Mouse (Mus musculus) heart, postnatal 36 days (tissue): ENCODE results near the gene Eif4e3. TPM values are rescaled to one million over a fixed set of nuclear protein-coding genes. Genes with fewer than 3 reads are reported as not detected.

Experiments
- DNase-seq, 2 experiments: peaks; one replicate each; pipeline ENCODE4 v3.0.0; 2021 to 2022
- intact Hi-C: fragments of 180-260 bp; cut with DNase I; formaldehyde crosslinking; loops from one replicate; pipeline ENCODE4 v1.15.1; 2025
- total RNA-seq, 2 experiments: library from RNA; stranded (reverse); gene quantifications; 2 replicates each; pipeline ENCODE4 v1.2.3; 2021

The Eif4e3 gene
- total RNA-seq, 2 experiments from 2014 or later: 41.2 to 43.2 TPM

- DNase-seq: no peak
- intact Hi-C loops: loop anchor here (10.0 kb wide), 1 partner anchor 1209 kb away; no protein-coding TSS in a partner anchor
These were observed 884 bp downstream of the Eif4e3 start for GRCm38 (mm10) chr6:99665457-99666317.

DNA sequence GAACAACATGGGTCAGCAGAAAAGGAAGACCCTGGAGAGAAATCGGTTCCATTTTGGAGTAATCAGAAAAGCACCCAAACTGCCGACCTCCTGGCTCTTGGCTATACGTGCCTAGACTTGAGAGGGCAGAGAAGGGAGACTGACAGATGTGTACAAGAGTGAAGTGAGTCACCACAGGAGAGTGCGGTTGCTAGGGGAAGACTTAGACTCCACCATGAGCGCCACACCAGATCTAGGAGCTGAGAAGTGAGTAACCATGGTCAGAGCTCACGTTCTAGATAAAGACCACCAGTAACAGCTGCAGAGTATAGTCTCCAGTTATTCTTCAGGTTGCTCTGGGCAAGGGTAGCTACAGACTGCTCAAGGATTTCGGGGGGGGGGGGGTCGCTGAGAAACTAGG lies 3.3 kb downstream of the Eif4e3 start:
- intact Hi-C loops: loop anchor here (10.0 kb wide), 1 partner anchor 1212 kb away; no protein-coding TSS in a partner anchor
- no peak for DNase-seq

DNA sequence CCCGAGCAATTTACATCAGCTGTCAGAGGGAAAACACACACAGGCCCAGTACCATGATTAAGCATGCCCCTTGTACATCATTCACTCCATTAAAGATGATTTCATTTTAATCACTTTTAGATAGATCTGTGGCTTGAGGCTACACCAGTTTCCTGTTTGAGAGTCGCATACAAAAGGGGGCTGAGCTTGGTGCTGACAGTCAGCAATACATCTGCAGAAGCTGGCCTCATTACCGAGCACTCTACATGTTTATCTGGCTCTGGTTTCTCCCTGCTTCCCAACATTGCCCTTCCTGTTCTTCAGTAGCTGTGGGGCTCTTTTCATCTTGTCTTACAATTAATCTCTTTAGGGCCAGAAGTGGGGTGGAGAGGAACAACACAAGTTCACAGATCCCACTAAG lies 6.1 kb downstream of the Eif4e3 start:
- DNase-seq: no peak
- intact Hi-C loops: loop anchor here (10.0 kb wide), 1 partner anchor 1214 kb away; no protein-coding TSS in a partner anchor

DNA sequence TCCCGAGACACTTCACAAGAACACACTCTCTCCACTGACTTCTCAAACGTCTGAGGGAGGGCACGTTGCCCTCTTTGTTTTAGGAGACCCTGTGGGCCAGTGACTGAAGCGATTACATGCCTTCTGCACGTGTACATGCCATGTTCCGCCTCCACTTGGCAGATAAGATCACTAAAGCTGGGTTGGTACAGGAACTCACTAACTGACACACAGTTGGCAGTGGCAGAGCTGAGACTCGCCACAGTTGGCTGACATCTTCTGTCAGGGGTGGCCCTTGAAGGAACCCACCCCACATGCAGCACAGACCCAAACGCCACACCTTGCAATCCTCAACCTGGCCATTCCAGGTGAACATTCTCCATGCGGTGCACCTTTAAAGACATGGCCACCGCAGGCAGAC lies 8.0 kb downstream of the Eif4e3 start:
- no peak for DNase-seq
- intact Hi-C loops: no loop called here

- intact Hi-C loops: no loop called here
- no peak for DNase-seq
These were observed 10.5 kb downstream of the Eif4e3 start for GRCm38 (mm10) chr6:99656088-99656487.

GRCm38 (mm10) chr6:99655488-99655887 lies 11.1 kb downstream of the Eif4e3 start:
- DNase-seq: no peak
- intact Hi-C loops: no loop called here

DNA sequence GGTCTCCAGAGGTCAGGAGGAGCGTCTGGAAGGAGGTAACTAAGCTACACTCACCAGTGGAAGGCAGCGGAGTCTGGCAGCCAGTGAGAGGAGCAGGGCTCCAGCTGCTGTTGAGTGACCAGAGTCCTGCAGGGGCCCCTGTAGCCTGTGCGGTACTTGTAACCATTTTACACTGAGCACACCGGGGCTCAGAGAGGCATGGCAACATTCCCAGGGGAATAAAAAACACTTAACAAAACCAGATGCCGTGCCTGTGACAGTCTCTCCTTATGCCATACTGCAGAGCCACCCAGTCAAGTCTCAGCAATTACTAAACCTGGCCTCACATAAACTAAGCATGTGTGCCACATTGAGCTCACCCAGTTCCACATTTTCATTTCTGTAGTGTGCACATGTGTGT lies 12.2 kb downstream of the Eif4e3 start:
- intact Hi-C loops: no loop called here
- DNase-seq: no peak

- intact Hi-C loops: no loop called here
- no peak for DNase-seq
These were observed 14.2 kb downstream of the Eif4e3 start for GRCm38 (mm10) chr6:99652341-99652740.

DNA sequence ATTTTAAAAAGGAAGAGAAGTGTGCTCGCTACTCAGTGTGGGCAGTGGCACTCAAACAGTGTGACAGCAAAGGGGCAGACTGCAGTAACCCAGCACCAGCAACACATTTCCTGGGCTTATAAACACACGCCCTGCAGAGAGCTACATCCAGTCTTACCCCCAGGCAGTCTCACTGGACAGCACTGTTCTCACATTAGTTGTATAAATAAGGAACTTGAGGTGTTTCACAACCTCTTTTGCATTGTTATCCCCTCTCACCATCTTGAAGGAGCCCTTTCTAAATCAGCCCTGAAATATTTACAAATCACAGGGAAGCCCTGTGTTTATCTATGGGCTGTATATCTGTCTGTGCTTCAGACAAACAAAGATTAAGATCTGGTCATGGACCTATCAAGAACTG lies 17.3 kb downstream of the Eif4e3 start:
- DNase-seq: no peak
- intact Hi-C loops: no loop called here

DNA sequence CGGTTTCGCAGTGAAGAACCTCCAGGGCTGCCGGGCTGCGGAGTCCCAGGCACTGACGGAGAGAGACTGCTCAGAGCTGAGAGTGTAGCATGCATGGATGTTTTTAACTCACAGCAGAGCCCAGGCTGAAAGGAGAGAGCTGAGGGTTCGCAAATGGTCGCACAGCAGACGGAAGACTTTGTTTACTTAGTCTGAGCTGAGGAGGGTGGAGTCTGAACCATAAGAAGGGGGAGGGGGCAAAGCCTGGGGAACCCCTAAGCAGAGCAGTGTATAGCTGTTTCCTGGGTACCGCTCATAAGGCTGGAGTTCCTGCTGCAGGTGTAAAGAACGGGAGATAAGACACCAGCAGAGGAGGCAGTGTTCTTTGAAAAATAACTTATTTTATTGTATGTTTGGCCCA lies 20.2 kb downstream of the Eif4e3 start:
- intact Hi-C loops: no loop called here
- no peak for DNase-seq

GRCm38 (mm10) chr6:99644876-99645275 lies 21.7 kb downstream of the Eif4e3 start:
- intact Hi-C loops: no loop called here
- DNase-seq: no peak

DNA sequence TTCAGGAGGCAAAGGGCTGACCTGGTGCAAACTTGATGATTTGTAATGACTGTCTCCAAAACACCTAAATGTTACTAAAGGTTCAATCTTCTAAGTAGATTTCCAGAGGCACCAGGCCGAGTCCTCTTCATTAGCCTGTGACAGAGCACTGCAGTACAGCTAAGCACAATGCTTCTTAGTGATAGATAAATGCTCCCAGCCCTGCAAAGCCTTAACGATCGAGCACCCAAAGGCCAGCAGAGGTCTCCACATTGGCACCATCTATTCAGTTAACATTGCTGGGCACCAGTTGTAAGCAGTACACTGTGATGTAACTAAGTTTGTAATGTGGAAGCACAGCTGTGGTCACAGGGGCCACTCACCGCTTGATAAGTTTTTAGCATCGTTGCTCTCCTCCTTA lies 22.2 kb downstream of the Eif4e3 start:
- no peak for DNase-seq
- intact Hi-C loops: no loop called here

GRCm38 (mm10) chr6:99643439-99644199 lies 23.0 kb downstream of the Eif4e3 start:
- intact Hi-C loops: no loop called here
- DNase-seq: peak; percentile 68 to 75

GRCm38 (mm10) chr6:99637456-99637855 lies 29.1 kb downstream of the Eif4e3 start:
- no peak for DNase-seq
- intact Hi-C loops: no loop called here

- intact Hi-C loops: no loop called here
These were observed 29.8 kb downstream of the Eif4e3 start for GRCm38 (mm10) chr6:99636801-99637200.

DNA sequence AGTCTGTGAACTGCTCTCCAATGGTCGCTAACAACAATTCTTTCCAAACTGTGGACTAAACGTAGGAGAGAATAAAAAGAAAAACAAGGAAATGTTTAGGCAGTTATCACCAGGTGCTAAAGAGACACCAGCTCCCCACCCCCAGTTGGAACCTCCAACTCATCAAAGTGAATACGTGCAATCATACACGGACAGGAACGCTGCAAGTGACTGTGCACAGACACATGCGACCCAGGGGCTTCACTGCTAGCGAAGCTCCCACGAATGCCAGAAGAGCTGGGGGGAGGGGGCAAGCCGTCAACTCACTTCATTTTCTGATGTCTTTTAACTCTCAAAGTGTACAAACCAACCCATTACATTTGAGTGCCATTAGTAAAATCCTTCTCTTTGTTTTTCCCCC lies 30.4 kb downstream of the Eif4e3 start:
- intact Hi-C loops: no loop called here
- no peak for DNase-seq

More at GRCm38 (mm10) chr6:99636801-99637200, 29.8 kb downstream of the Eif4e3 start:
- no peak for DNase-seq

GRCm38 (mm10) chr6:99632121-99632980 lies 34.2 kb downstream of the Eif4e3 start:
- intact Hi-C loops: no loop called here
- peak in 1 of 2 experiments; percentile 30 for DNase-seq

DNA sequence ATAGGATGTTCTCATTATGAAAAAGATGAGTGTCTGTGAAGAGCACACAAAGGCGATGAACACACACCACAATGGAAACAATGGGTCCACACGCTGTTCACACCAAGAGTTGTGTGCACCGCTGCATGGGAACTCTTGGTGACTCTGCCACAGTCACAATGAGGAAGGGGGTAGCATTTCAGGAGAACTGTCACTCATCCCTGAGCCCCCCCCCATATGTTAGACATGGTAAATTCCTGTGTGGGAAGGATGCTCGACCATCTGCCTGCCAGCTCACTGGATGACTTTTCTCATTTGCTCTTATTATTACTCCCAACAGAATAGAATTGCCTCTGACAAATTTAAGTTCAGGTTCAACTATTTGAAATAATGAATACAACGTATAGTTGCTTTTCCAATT lies 34.9 kb downstream of the Eif4e3 start:
- DNase-seq: no peak
- intact Hi-C loops: no loop called here

GRCm38 (mm10) chr6:99629726-99630458 lies 36.7 kb downstream of the Eif4e3 start:
- intact Hi-C loops: no loop called here
- DNase-seq: no peak

DNA sequence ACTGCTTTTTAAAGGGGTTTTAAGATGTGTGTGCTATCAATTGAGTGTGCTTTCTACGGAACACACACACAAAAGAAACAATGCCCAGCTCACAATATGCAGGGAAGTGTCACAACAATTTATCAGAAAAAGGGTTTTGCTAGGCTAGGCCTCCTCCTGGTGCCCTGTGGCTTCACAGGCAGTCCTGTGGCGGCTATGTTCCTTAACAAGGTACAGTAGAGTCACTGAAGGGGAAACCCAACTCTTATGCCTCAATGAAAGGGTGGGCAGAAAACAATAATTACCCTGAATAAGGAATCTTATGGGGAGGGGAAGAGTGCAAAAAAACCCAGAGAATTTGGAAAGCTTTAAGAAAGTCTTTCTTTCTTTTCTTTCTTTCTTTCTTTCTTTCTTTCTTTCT lies 40.2 kb downstream of the Eif4e3 start:
- no peak for DNase-seq
- intact Hi-C loops: no loop called here
